Mouse (Mus musculus): ENCODE data around the gene Atad5. TPM values are rescaled to one million over a fixed set of nuclear protein-coding genes. Genes with fewer than 3 reads are reported as not detected.

Gene Atad5
- polyA plus RNA-seq, 1 experiment from 2014 or later = 19.5 TPM

- Histone ChIP-seq H3K9ac (no peak overlapping the region), H3K4me1 (peaks cover 10% of the 10 kb centered on the region), H3K9me3 (no peaks in the 10 kb centered on the region), H3K4me2 (no peak overlapping the region), H3K27ac (no peak overlapping the region), H3K27me3 (peaks cover 60% of the 10 kb centered on the region), H3K36me3 (replicated peaks) (no peaks in the 10 kb centered on the region), H3K4me3 (replicated peaks) (no peak overlapping the region)
- 88% methylated on average over 8 of the region's 8 CpGs for WGBS
- ATAC-seq (ENCODE audit: low FRiP score) = no peak
Observed at GRCm38 (mm10) chr11:80155541-80155940, 66.3 kb downstream of the Atad5 start.

GRCm38 (mm10) chr11:80155961-80156360 lies 66.8 kb downstream of the Atad5 start:
- ATAC-seq (ENCODE audit: low FRiP score) = no peak
- Histone ChIP-seq H3K27ac (no peak overlapping the region), H3K36me3 (replicated peaks) (no peaks in the 10 kb centered on the region), H3K4me1 (peaks cover 10% of the 10 kb centered on the region), H3K9ac (no peak overlapping the region), H3K4me2 (no peak overlapping the region), H3K9me3 (no peaks in the 10 kb centered on the region), H3K4me3 (replicated peaks) (no peak overlapping the region), H3K27me3 (peaks cover 60% of the 10 kb centered on the region)
- WGBS = 89% methylated on average over 4 of the region's 4 CpGs

- H3K36me3 ChIP-seq (replicated peaks) = no peaks in the 10 kb centered on the region
- no peak for ATAC-seq (ENCODE audit: low FRiP score)
- H3K4me1 ChIP-seq = peaks cover 10% of the 10 kb centered on the region
- no peak overlapping the region for H3K27ac ChIP-seq
- no peak overlapping the region for H3K4me2 ChIP-seq
- peaks cover 59% of the 10 kb centered on the region for H3K27me3 ChIP-seq
- no peak overlapping the region for H3K4me3 ChIP-seq (replicated peaks)
- 82% methylated on average over 4 of the region's 4 CpGs for WGBS
- H3K9ac ChIP-seq = no peak overlapping the region
- H3K9me3 ChIP-seq = no peaks in the 10 kb centered on the region
Observed at GRCm38 (mm10) chr11:80156841-80157240, 67.6 kb downstream of the Atad5 start.

- Histone ChIP-seq H3K9ac (no peak overlapping the region), H3K4me3 (replicated peaks) (no peak overlapping the region), H3K36me3 (replicated peaks) (no peaks in the 10 kb centered on the region), H3K27me3 (peaks cover 37% of the 10 kb centered on the region), H3K4me2 (no peak overlapping the region), H3K9me3 (no peaks in the 10 kb centered on the region), H3K4me1 (peaks cover 5% of the 10 kb centered on the region), H3K27ac (no peak overlapping the region)
- 86% methylated on average over 7 of the region's 7 CpGs for WGBS
- ATAC-seq (ENCODE audit: low FRiP score) = no peak
Observed at GRCm38 (mm10) chr11:80159018-80159417, 69.8 kb downstream of the Atad5 start.

GRCm38 (mm10) chr11:80161041-80161440 lies 71.8 kb downstream of the Atad5 start:
- Histone ChIP-seq H3K4me2 (no peak overlapping the region), H3K27me3 (peaks cover 17% of the 10 kb centered on the region), H3K4me3 (replicated peaks) (no peak overlapping the region), H3K36me3 (replicated peaks) (no peaks in the 10 kb centered on the region), H3K27ac (no peak overlapping the region), H3K9me3 (no peaks in the 10 kb centered on the region), H3K4me1 (no peaks in the 10 kb centered on the region), H3K9ac (no peak overlapping the region)
- no peak for ATAC-seq (ENCODE audit: low FRiP score)
- 86% methylated on average over 4 of the region's 4 CpGs for WGBS

- H3K4me1 ChIP-seq = no peaks in the 10 kb centered on the region
- WGBS = 74% methylated on average over 7 of the region's 7 CpGs
- H3K9me3 ChIP-seq = no peaks in the 10 kb centered on the region
- no peak overlapping the region for H3K27ac ChIP-seq
- H3K36me3 ChIP-seq (replicated peaks) = no peaks in the 10 kb centered on the region
- no peak overlapping the region for H3K4me2 ChIP-seq
- no peaks in the 10 kb centered on the region for H3K27me3 ChIP-seq
- no peak overlapping the region for H3K4me3 ChIP-seq (replicated peaks)
- ATAC-seq (ENCODE audit: low FRiP score) = no peak
- no peak overlapping the region for H3K9ac ChIP-seq
Observed at GRCm38 (mm10) chr11:80163362-80164116, 74.3 kb downstream of the Atad5 start.

- Histone ChIP-seq H3K4me3 (replicated peaks) (no peak overlapping the region), H3K36me3 (replicated peaks) (no peaks in the 10 kb centered on the region), H3K27me3 (no peaks in the 10 kb centered on the region), H3K27ac (no peak overlapping the region), H3K9ac (no peak overlapping the region), H3K9me3 (no peaks in the 10 kb centered on the region), H3K4me2 (no peak overlapping the region), H3K4me1 (no peaks in the 10 kb centered on the region)
- WGBS = 44% methylated on average over 2 of the region's 2 CpGs
- ATAC-seq (ENCODE audit: low FRiP score) = no peak
Observed at GRCm38 (mm10) chr11:80164224-80164623, 75.0 kb downstream of the Atad5 start.

- no peak overlapping the region for H3K4me2 ChIP-seq
- H3K27ac ChIP-seq = no peak overlapping the region
- H3K27me3 ChIP-seq = no peaks in the 10 kb centered on the region
- no peak for ATAC-seq (ENCODE audit: low FRiP score)
- H3K4me1 ChIP-seq = no peaks in the 10 kb centered on the region
- H3K9me3 ChIP-seq = no peaks in the 10 kb centered on the region
- 94% methylated on average over 9 of the region's 9 CpGs for WGBS
- H3K4me3 ChIP-seq (replicated peaks) = no peak overlapping the region
- no peak overlapping the region for H3K9ac ChIP-seq
- no peaks in the 10 kb centered on the region for H3K36me3 ChIP-seq (replicated peaks)
Observed at GRCm38 (mm10) chr11:80168121-80168520, 78.9 kb downstream of the Atad5 start.

- no peaks in the 10 kb centered on the region for H3K36me3 ChIP-seq (replicated peaks)
- H3K4me2 ChIP-seq = no peak overlapping the region
- H3K27me3 ChIP-seq = no peaks in the 10 kb centered on the region
- no peak overlapping the region for H3K27ac ChIP-seq
- no peak overlapping the region for H3K9ac ChIP-seq
- H3K4me1 ChIP-seq = no peaks in the 10 kb centered on the region
- WGBS = 86% methylated on average over 4 of the region's 4 CpGs
- no peaks in the 10 kb centered on the region for H3K9me3 ChIP-seq
- no peak overlapping the region for H3K4me3 ChIP-seq (replicated peaks)
- ATAC-seq (ENCODE audit: low FRiP score) = no peak
Observed at GRCm38 (mm10) chr11:80168611-80169249, 79.5 kb downstream of the Atad5 start.

GRCm38 (mm10) chr11:80169629-80170028 lies 80.4 kb downstream of the Atad5 start:
- no peak for ATAC-seq (ENCODE audit: low FRiP score)
- 92% methylated on average over 3 of the region's 3 CpGs for WGBS
- Histone ChIP-seq H3K4me1 (no peaks in the 10 kb centered on the region), H3K9me3 (no peaks in the 10 kb centered on the region), H3K9ac (no peak overlapping the region), H3K27ac (no peak overlapping the region), H3K36me3 (replicated peaks) (no peaks in the 10 kb centered on the region), H3K27me3 (no peaks in the 10 kb centered on the region), H3K4me2 (no peak overlapping the region), H3K4me3 (replicated peaks) (no peak overlapping the region)

- Histone ChIP-seq H3K36me3 (replicated peaks) (no peaks in the 10 kb centered on the region), H3K27me3 (no peaks in the 10 kb centered on the region), H3K9me3 (no peaks in the 10 kb centered on the region), H3K4me3 (replicated peaks) (no peak overlapping the region), H3K4me1 (no peaks in the 10 kb centered on the region), H3K4me2 (no peak overlapping the region), H3K27ac (no peak overlapping the region), H3K9ac (no peak overlapping the region)
- WGBS = 77% methylated on average over 5 of the region's 5 CpGs
- ATAC-seq (ENCODE audit: low FRiP score) = no peak
Observed at GRCm38 (mm10) chr11:80170351-80170750, 81.2 kb downstream of the Atad5 start.

GRCm38 (mm10) chr11:80171884-80172283 lies 82.7 kb downstream of the Atad5 start:
- Histone ChIP-seq H3K4me3 (replicated peaks) (no peak overlapping the region), H3K36me3 (replicated peaks) (no peaks in the 10 kb centered on the region), H3K9me3 (no peaks in the 10 kb centered on the region), H3K4me2 (no peak overlapping the region), H3K27ac (no peak overlapping the region), H3K27me3 (no peaks in the 10 kb centered on the region), H3K9ac (no peak overlapping the region), H3K4me1 (no peaks in the 10 kb centered on the region)
- ATAC-seq (ENCODE audit: low FRiP score) = no peak
- whole genome bisulfite sequencing = 81% methylated on average over 4 of the region's 4 CpGs
